Mouse (Mus musculus): ENCODE results near the gene Gucy1b1. TPM values are rescaled to one million over a fixed set of nuclear protein-coding genes. Genes with fewer than 3 reads are reported as not detected.

Gene Gucy1b1
- polyA plus RNA-seq, 1 experiment from 2014 or later = 95.8 TPM

DNA sequence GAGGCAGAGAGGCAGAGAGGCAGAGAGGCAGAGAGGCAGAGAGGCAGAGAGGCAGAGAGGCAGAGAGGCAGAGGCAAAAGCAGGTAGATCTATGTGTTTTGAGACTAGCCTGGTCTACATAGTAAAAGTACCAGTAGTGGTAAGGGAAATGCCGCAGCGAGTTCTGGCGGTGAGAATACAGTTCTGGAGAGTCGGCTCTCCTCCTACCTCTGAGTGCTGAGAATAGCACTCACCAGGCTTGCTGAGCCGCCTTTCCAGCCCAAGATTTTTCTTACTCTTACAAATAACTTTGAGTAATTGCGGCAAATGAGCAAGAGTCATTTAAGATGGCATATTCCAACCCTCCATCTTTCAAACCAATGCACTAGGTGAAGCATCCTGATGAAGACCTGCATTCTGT, 24.6 kb upstream of the Gucy1b1 start:
- H3K27me3 ChIP-seq (replicated peaks; ENCODE audit: insufficient read depth, low read length) = no peaks in the 10 kb centered on the region
- no peak overlapping the region for H3K9ac ChIP-seq (replicated peaks; ENCODE audit: low read depth)
- no peak overlapping the region for H3K27ac ChIP-seq (ENCODE audit: low read length)
- WGBS = 80% methylated on average over 6 of the region's 6 CpGs
- H3K36me3 ChIP-seq (ENCODE audit: insufficient read depth, low read length) = no peaks in the 10 kb centered on the region
- H3K4me1 ChIP-seq (ENCODE audit: insufficient read depth, low read depth, low read length) = no peaks in the 10 kb centered on the region
- ATAC-seq (no peak), DNase-seq (ENCODE audit: low spot score) (no peak)
- H3K4me3 ChIP-seq (ENCODE audit: low read depth, low read length) = no peak overlapping the region
- TF ChIP-seq CTCF (IDR thresholded peaks at IDR 0.05) (no peak), EP300 (IDR thresholded peaks at IDR 0.05) (no peak)
- H3K4me2 ChIP-seq (replicated peaks; ENCODE audit: low read depth, low read length) = no peak overlapping the region
- H3K9me3 ChIP-seq (ENCODE audit: low read length) = no peaks in the 10 kb centered on the region

DNA sequence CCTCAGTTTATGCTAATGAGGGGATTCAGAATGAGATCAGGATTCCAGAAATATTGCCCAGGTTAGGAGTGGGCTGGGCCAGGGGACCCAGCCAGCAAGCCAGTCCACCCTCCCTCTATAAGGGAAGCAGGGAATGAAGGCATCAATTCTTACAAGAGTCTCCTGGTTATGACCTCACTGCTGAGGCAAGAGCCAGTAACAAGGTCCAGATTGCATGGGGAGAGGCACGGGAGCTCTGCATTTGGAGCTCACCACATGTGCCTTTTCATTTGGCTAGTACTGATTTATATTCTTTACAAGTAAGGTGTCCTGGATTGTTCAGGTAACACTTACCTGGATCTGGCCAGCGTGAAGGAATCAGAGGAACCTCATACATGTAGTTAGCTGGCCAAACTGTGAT, 22.3 kb upstream of the Gucy1b1 start:
- WGBS = 79% methylated on average over 2 of the region's 2 CpGs
- DNase-seq (ENCODE audit: low spot score) = no peak
- TF ChIP-seq CTCF (IDR thresholded peaks at IDR 0.05) = no peak
- no peak for TF ChIP-seq EP300 (IDR thresholded peaks at IDR 0.05)
- Histone ChIP-seq H3K9me3 (ENCODE audit: low read length) (no peaks in the 10 kb centered on the region), H3K36me3 (ENCODE audit: insufficient read depth, low read length) (no peaks in the 10 kb centered on the region), H3K4me3 (ENCODE audit: low read depth, low read length) (no peak overlapping the region), H3K27me3 (replicated peaks; ENCODE audit: insufficient read depth, low read length) (no peaks in the 10 kb centered on the region), H3K4me1 (ENCODE audit: insufficient read depth, low read depth, low read length) (no peaks in the 10 kb centered on the region), H3K27ac (ENCODE audit: low read length) (no peak overlapping the region), H3K9ac (replicated peaks; ENCODE audit: low read depth) (no peak overlapping the region), H3K4me2 (replicated peaks; ENCODE audit: low read depth, low read length) (no peak overlapping the region)
- no peak for ATAC-seq

GRCm38 (mm10) chr3:82073741-82074181, 728 bp downstream of the Gucy1b1 start:
- peak overlapping the region; percentile 51 for H3K4me3 ChIP-seq (ENCODE audit: low read depth, low read length)
- H3K27ac ChIP-seq (ENCODE audit: low read length) = 0 out of 2 replicates have a peak overlapping the region, but pooled peaks have one; percentile 73
- no peaks in the 10 kb centered on the region for H3K27me3 ChIP-seq (replicated peaks; ENCODE audit: insufficient read depth, low read length)
- H3K9me3 ChIP-seq (ENCODE audit: low read length) = no peaks in the 10 kb centered on the region
- peak overlapping the region; percentile 81 for H3K4me2 ChIP-seq (replicated peaks; ENCODE audit: low read depth, low read length)
- ATAC-seq (peak; percentile 68), DNase-seq (ENCODE audit: low spot score) (peak; percentile 63)
- no peaks in the 10 kb centered on the region for H3K4me1 ChIP-seq (ENCODE audit: insufficient read depth, low read depth, low read length)
- no peaks in the 10 kb centered on the region for H3K36me3 ChIP-seq (ENCODE audit: insufficient read depth, low read length)
- TF ChIP-seq CTCF (IDR thresholded peaks at IDR 0.05) (no peak), EP300 (IDR thresholded peaks at IDR 0.05) (no peak)
- H3K9ac ChIP-seq (replicated peaks; ENCODE audit: low read depth) = peak overlapping the region; percentile 32
- WGBS = 0% methylated on average over 34 of the region's 34 CpGs

DNA sequence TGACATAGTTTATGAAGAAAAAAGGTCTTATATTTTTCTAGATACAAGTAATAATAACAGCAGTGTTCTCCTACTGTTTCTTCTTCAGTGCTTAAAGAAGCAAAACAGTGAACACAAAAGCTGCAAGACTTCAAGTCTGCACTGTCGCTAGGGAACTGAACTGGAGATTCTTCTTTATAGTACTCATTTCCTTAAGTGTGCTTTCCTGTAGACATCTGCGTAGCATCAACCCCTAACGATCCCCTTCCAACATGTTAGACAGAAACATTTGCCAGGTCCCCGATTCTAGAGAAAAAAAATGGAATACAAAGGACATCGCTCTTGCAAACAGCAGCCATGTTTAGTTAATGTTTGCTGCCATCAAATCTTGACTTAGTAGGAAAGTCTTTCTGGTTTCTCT, 6.7 kb downstream of the Gucy1b1 start:
- ATAC-seq (no peak), DNase-seq (ENCODE audit: low spot score) (no peak)
- Histone ChIP-seq H3K4me2 (replicated peaks; ENCODE audit: low read depth, low read length) (no peak overlapping the region), H3K27ac (ENCODE audit: low read length) (no peak overlapping the region), H3K4me1 (ENCODE audit: insufficient read depth, low read depth, low read length) (no peaks in the 10 kb centered on the region), H3K9me3 (ENCODE audit: low read length) (no peaks in the 10 kb centered on the region), H3K36me3 (ENCODE audit: insufficient read depth, low read length) (no peaks in the 10 kb centered on the region), H3K27me3 (replicated peaks; ENCODE audit: insufficient read depth, low read length) (no peaks in the 10 kb centered on the region), H3K9ac (replicated peaks; ENCODE audit: low read depth) (no peak overlapping the region), H3K4me3 (ENCODE audit: low read depth, low read length) (no peak overlapping the region)
- 70% methylated on average over 5 of the region's 5 CpGs for WGBS
- TF ChIP-seq CTCF (IDR thresholded peaks at IDR 0.05) = no peak
- TF ChIP-seq EP300 (IDR thresholded peaks at IDR 0.05) = no peak

DNA sequence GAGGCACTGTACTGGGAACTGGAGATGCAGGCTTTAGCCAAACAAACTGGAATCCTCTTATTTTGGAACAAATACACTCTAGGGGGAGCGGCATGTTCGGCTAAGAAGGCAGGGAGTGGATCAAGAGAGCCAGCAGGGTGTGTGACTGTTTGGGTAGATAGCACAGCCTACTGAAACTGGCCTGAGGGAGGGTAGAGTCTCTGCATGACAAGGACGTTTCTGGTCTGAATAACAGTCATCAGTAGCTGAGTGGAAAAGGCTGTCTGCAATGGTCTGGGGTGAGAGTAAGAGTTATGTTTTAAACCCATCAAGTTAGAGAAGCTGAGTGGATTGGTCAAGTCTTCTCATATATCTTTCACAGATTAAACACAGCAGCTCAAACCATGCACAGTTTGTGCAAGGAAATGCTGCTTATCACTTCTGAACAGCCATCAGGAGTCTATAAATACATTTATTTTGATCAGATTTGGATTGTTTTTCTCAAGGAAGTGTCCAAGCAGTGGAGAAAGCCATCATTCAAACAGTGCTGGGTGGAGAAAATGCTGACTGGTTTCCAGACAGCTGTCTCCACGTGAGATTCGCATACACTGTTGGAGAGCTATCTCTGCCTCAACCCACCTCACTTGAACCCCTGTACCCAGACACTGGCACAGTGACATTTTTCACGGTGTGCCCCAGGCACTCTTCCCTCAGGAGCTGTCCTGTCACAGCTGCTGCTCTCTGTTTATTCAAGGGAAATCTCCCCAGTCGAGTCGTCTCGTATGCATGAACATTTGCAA, 12.9 kb downstream of the Gucy1b1 start:
- Histone ChIP-seq H3K36me3 (ENCODE audit: insufficient read depth, low read length) (no peaks in the 10 kb centered on the region), H3K4me2 (replicated peaks; ENCODE audit: low read depth, low read length) (no peak overlapping the region), H3K4me3 (ENCODE audit: low read depth, low read length) (no peak overlapping the region), H3K27ac (ENCODE audit: low read length) (no peak overlapping the region), H3K27me3 (replicated peaks; ENCODE audit: insufficient read depth, low read length) (no peaks in the 10 kb centered on the region), H3K9me3 (ENCODE audit: low read length) (no peaks in the 10 kb centered on the region), H3K9ac (replicated peaks; ENCODE audit: low read depth) (no peak overlapping the region), H3K4me1 (ENCODE audit: insufficient read depth, low read depth, low read length) (no peaks in the 10 kb centered on the region; the same call in 1 of the 2 replicates)
- ATAC-seq (0 out of 2 replicates have a peak, but pooled peaks have one; percentile 25), DNase-seq (ENCODE audit: low spot score) (peak; percentile 32)
- TF ChIP-seq EP300 (IDR thresholded peaks at IDR 0.05) (no peak), CTCF (IDR thresholded peaks at IDR 0.05) (peak; percentile 41)
- WGBS = 24% methylated on average over 9 of the region's 9 CpGs

GRCm38 (mm10) chr3:82057201-82057600, 17.3 kb downstream of the Gucy1b1 start:
- no peaks in the 10 kb centered on the region; the same call in 1 of the 2 replicates for H3K4me1 ChIP-seq (ENCODE audit: insufficient read depth, low read depth, low read length)
- no peaks in the 10 kb centered on the region for H3K36me3 ChIP-seq (ENCODE audit: insufficient read depth, low read length)
- no peaks in the 10 kb centered on the region for H3K27me3 ChIP-seq (replicated peaks; ENCODE audit: insufficient read depth, low read length)
- H3K9me3 ChIP-seq (ENCODE audit: low read length) = no peaks in the 10 kb centered on the region
- DNase-seq (ENCODE audit: low spot score) (peak; percentile 92), ATAC-seq (peak; percentile 93)
- peak; percentile 87 for TF ChIP-seq EP300 (IDR thresholded peaks at IDR 0.05)
- no peak for TF ChIP-seq CTCF (IDR thresholded peaks at IDR 0.05)
- no peak overlapping the region for H3K4me2 ChIP-seq (replicated peaks; ENCODE audit: low read depth, low read length)
- no peak overlapping the region for H3K9ac ChIP-seq (replicated peaks; ENCODE audit: low read depth)
- no peak overlapping the region for H3K4me3 ChIP-seq (ENCODE audit: low read depth, low read length)
- H3K27ac ChIP-seq (ENCODE audit: low read length) = no peak overlapping the region
- 6% methylated on average over 5 of the region's 5 CpGs for WGBS

All from lung, postnatal 0 days (tissue).